Comparison of ENCODE assay signal across 8 mouse cellular contexts in the genomic region with DNA sequence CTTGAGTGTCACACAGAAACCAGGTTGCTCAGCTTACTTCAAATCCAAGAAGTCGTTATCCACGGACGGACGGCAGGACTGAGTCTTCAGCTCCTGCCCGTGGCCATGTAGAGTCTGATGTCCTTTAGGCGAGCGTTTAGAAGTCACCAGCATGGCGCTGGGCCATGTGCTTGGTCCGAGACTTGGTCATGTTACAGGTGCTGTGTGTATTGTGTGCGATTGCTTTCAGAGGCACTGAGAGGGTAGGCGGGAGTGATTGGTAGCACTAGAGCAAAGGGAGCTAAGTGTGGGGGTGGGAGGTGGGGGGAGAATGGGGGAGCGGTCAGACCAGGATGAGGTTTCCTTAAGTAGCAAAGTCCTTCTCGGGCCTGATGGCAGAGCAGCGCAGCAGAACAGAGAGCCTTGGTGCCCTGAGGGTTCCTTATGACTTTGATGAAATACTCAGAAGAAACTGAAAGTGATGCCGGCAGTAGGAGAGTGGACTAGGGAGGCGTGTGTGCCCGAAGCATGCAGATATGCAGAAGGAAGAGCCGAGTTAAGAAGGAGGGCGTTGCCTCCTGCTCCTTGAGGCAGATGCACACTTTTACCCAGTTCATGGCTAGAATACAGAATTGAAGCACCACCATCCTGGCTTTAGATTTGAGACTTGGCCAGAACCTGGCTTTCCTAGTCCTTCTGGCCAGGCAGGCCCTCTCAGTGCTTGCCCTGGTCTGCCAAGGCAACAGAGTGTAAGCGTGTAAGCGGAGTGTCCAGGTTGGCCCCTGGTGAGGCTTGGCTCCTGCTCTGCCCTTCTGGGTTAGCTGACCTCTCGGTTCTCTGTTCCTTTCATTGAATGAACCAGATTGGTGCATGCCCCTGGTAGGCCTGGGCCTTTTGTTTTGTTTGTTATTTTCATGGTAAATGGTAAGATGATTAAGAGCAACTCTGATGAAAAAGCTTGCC. TPM values are rescaled to one million over a fixed set of nuclear protein-coding genes. Genes with fewer than 3 reads are reported as not detected.
A peak's percentile ranks its signal among the peaks of the same experiment; 100 is the strongest.
DNase-seq lines count a peak whose midpoint lies in the region; ATAC-seq lines count a peak whose summit lies in the region.

No protein-coding gene starts in this region.

- no peak overlapping the region for H3K4me2 ChIP-seq in midbrain, embryonic 11.5 days
- no peak overlapping the region for H3K4me2 ChIP-seq in midbrain, embryonic 13.5 days (replicated peaks)
- no peak overlapping the region for H3K4me2 ChIP-seq in forebrain, embryonic 16.5 days (ENCODE audit: low read length)

- 84% methylated on average over 22 of the region's 22 CpGs for WGBS in midbrain, embryonic 11.5 days
- 81% methylated on average over 22 of the region's 22 CpGs for WGBS in midbrain, embryonic 13.5 days
- WGBS in forebrain, embryonic 16.5 days: 85% methylated on average over 22 of the region's 22 CpGs

- peak; percentile 44 for DNase-seq in adrenal gland, adult 2 months
- no peak for DNase-seq in adrenal gland, postnatal 4 days (ENCODE audit: low spot score in 2 of 2)
- peak; percentile 83 for DNase-seq in midbrain, embryonic 11.5 days (ENCODE audit: low spot score, missing footprints)
- no peak for DNase-seq in thymus, postnatal 25 days

- ATAC-seq in midbrain, embryonic 11.5 days (ENCODE audit: low FRiP score): no peak
- no peak for ATAC-seq in midbrain, embryonic 13.5 days
- peak; percentile 33 for ATAC-seq in inflammation-experienced regulatory T-cells, adult 6 months
- ATAC-seq in monocyte, adult 5-6 weeks (replicated peaks; ENCODE audit: insufficient number of reproducible peaks, low FRiP score, low TSS enrichment, poor library complexity, severe bottlenecking): peak; percentile 52
- ATAC-seq in forebrain, embryonic 16.5 days: no peak

- H3K9ac ChIP-seq in midbrain, embryonic 11.5 days (ENCODE audit: low read length): no peak overlapping the region
- no peak overlapping the region for H3K9ac ChIP-seq in midbrain, embryonic 13.5 days (replicated peaks)
- H3K9ac ChIP-seq in forebrain, embryonic 16.5 days (replicated peaks; ENCODE audit: low read depth, low read length): no peak overlapping the region

- H3K27ac ChIP-seq in midbrain, embryonic 11.5 days (ENCODE audit: low read depth, low read length): no peak overlapping the region
- no peak overlapping the region for H3K27ac ChIP-seq in midbrain, embryonic 13.5 days
- no peak overlapping the region for H3K27ac ChIP-seq in forebrain, embryonic 16.5 days (ENCODE audit: low read length)

- H3K36me3 ChIP-seq in midbrain, embryonic 11.5 days (ENCODE audit: control insufficient read depth, insufficient read depth, low read length): no peaks in the 10 kb centered on the region
- no peaks in the 10 kb centered on the region for H3K36me3 ChIP-seq in midbrain, embryonic 13.5 days
- H3K36me3 ChIP-seq in forebrain, embryonic 16.5 days (ENCODE audit: control insufficient read depth, insufficient read depth): no peaks in the 10 kb centered on the region

- no peaks in the 10 kb centered on the region for H3K27me3 ChIP-seq in midbrain, embryonic 11.5 days (ENCODE audit: control insufficient read depth, insufficient read depth, low read length)
- H3K27me3 ChIP-seq in midbrain, embryonic 13.5 days: no peaks in the 10 kb centered on the region
- no peaks in the 10 kb centered on the region for H3K27me3 ChIP-seq in forebrain, embryonic 16.5 days (replicated peaks; ENCODE audit: control insufficient read depth, insufficient read depth, low read length)

- H3K4me1 ChIP-seq in midbrain, embryonic 11.5 days (ENCODE audit: control insufficient read depth, insufficient read depth, low read length): peaks cover 5% of the 10 kb centered on the region; the same call in 1 of the 2 replicates
- peaks cover 35% of the 10 kb centered on the region for H3K4me1 ChIP-seq in midbrain, embryonic 13.5 days (replicated peaks)
- H3K4me1 ChIP-seq in forebrain, embryonic 16.5 days (replicated peaks; ENCODE audit: control insufficient read depth, insufficient read depth, low read length): 0 out of 2 replicates have a peak, but pooled peaks cover 3% of the 10 kb centered on the region

- H3K4me3 ChIP-seq in midbrain, embryonic 11.5 days (ENCODE audit: low read depth, low read length): no peak overlapping the region
- no peak overlapping the region for H3K4me3 ChIP-seq in midbrain, embryonic 13.5 days (replicated peaks)
- no peak overlapping the region for H3K4me3 ChIP-seq in forebrain, embryonic 16.5 days (replicated peaks; ENCODE audit: low read length)

- H3K9me3 ChIP-seq in midbrain, embryonic 11.5 days (ENCODE audit: control insufficient read depth, low read length): no peaks in the 10 kb centered on the region
- no peaks in the 10 kb centered on the region for H3K9me3 ChIP-seq in midbrain, embryonic 13.5 days
- no peaks in the 10 kb centered on the region for H3K9me3 ChIP-seq in forebrain, embryonic 16.5 days (ENCODE audit: control insufficient read depth, low read length)

RNA-seq across cellular contexts. Expression of gene Ppp2r5c, which starts 51.6 kb away (rescaled TPM):
- total RNA-seq in adrenal gland, adult 2 months (2021): 100 to 1,000 TPM; 112 to 118 TPM
- polyA plus RNA-seq in adrenal gland, adult 2 months (2012; rRNA removed): 12.8 and 14.8 TPM in 2 replicates
- 100 to 1,000 TPM; 150 to 153 TPM for total RNA-seq in adrenal gland, postnatal 4 days (2021)
- polyA plus RNA-seq in midbrain, embryonic 11.5 days (2014; fragmentation: Nextera tagmentation; extraction: Ambion mirVana): 175 and 183 TPM in 2 replicates
- 136 and 147 TPM in 2 replicates for polyA plus RNA-seq in midbrain, embryonic 13.5 days (2015; fragmentation: Nextera tagmentation; extraction: Ambion mirVana)
- polyA plus RNA-seq in inflammation-experienced regulatory T-cells, adult 6 months (2017; shearing (Covaris generic)): 100 to 1,000 TPM; 506 to 623 (median 523) TPM
- total RNA-seq in monocyte, adult 5-6 weeks (2017): 353 to 389 TPM (median 359 TPM) in 3 replicates
- polyA plus RNA-seq in forebrain, embryonic 16.5 days (2015; fragmentation: Nextera tagmentation; extraction: Ambion mirVana): 139 and 145 TPM in 2 replicates

Comparison
In these comparisons a context has a peak if more than half of its experiments do, and no peak if none do; other contexts are left out.
1. DNase-seq: peak in adrenal gland, adult 2 months (single experiment) and midbrain, embryonic 11.5 days (single experiment); none in adrenal gland, postnatal 4 days (0 of 2) and thymus, postnatal 25 days (single experiment).
2. ATAC-seq: peak in inflammation-experienced regulatory T-cells, adult 6 months (single experiment) and monocyte, adult 5-6 weeks (single experiment); none in midbrain, embryonic 11.5 days (single experiment), midbrain, embryonic 13.5 days (single experiment) and forebrain, embryonic 16.5 days (single experiment).